Mouse (Mus musculus) kidney, embryonic 14.5 days (tissue): ENCODE data around the gene Tas1r3. TPM values are rescaled to one million over a fixed set of nuclear protein-coding genes. Genes with fewer than 3 reads are reported as not detected.

Experiments used
- ATAC-seq: fragments of 200-750 bp; cut with Nextera tagmentation; 2 replicates; pipeline ENCODE4 v1.8.0; 2017; ENCODE audit warnings: moderate number of reproducible peaks, mild to moderate bottlenecking, moderate TSS enrichment, moderate library complexity; ENCODE audit not compliant: low FRiP score, low TSS enrichment
- H3K27ac ChIP-seq: fragments of 300-500 bp; sonication (generic); 2 replicates; pipeline ENCODE4 v1.5.1; 2014; ENCODE audit warnings: low read depth, mild to moderate bottlenecking, low read length, moderate library complexity, mixed read lengths
- H3K27me3 ChIP-seq: fragments of 300-500 bp; sonication (generic); 2 replicates; pipeline ENCODE4 v1.6.1; 2014; ENCODE audit warnings: mild to moderate bottlenecking, low read length; ENCODE audit not compliant: control insufficient read depth, insufficient read depth
- H3K36me3 ChIP-seq: fragments of 300-500 bp; sonication (generic); 2 replicates; pipeline ENCODE4 v1.6.1; 2014; ENCODE audit warnings: low read length, mixed read lengths; ENCODE audit not compliant: control insufficient read depth, insufficient read depth
- H3K4me1 ChIP-seq: fragments of 300-500 bp; sonication (generic); 2 replicates; pipeline ENCODE4 v1.6.1; 2014; ENCODE audit warnings: low read length, mixed read lengths; ENCODE audit not compliant: control insufficient read depth, insufficient read depth
- H3K4me2 ChIP-seq: fragments of 300-500 bp; sonication (generic); replicated peaks from 2 replicates; pipeline ENCODE4 v1.6.1; 2014; ENCODE audit warnings: low read depth, mild to moderate bottlenecking, low read length
- H3K4me3 ChIP-seq: fragments of 300-500 bp; sonication (generic); 2 replicates; pipeline ENCODE4 v1.5.1; 2014; ENCODE audit warnings: mild to moderate bottlenecking, low read length
- H3K9ac ChIP-seq: fragments of 300-500 bp; sonication (generic); 2 replicates; pipeline ENCODE4 v1.6.1; 2014; ENCODE audit warnings: low read depth, mild to moderate bottlenecking, low read length, moderate library complexity
- H3K9me3 ChIP-seq: fragments of 300-500 bp; sonication (generic); 2 replicates; pipeline ENCODE4 v1.6.1; 2016; ENCODE audit warnings: low read length; ENCODE audit not compliant: control insufficient read depth
- WGBS: fragments of 180-500 bp; shearing (Covaris S2); extraction: QIAGEN DNeasy Blood & Tissue Kit; methylation state at CpG from one replicate; pipeline ENCODE4 v1.1.7; 2014; 5-methylcytosine and 5-hydroxymethylcytosine counted together
- polyA plus RNA-seq: library from polyadenylated mRNA; unstranded; fragments of >200 nt; fragmentation: Nextera tagmentation; extraction: Ambion mirVana; gene quantifications from 2 replicates; pipeline ENCODE4 v1.2.1, GENCODE M21; 2014

The Tas1r3 gene
- polyA plus RNA-seq, 1 experiment from 2014 or later: 0.38 TPM

DNA sequence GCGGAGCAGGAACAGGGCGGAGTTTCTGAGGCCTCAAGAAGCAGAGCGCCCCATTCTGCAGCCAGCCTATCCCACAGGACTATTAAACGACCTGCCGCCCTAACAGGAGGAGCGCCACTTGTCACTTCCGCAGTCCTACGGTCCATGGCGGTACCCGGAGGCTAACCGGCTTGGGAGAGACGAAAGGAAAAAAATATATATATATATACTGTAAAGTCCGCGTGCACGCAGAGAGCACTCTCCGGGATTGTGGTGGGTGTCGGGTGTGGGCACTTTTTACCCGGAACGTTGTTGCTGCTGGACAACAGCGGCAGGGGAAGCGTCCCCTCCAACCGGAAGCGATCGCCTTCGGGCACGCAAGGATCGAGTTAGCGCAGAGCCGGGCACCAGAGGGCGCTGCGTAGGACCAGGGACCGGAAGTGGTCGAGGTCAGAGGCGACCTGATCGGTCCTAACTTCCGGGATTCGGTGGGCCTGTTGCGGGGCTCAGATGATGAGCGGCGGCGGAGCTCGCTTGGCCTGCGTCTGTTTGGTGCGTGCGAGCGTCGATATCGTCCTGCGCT is 31.9 kb downstream of the Tas1r3 start, which contains the start of gene Aurkaip1:
Gene Aurkaip1 (plus strand): TSS at position 68 of the 562 bp plus-strand sequence.
- peaks cover 15% of the 10 kb centered on the region for H3K36me3 ChIP-seq
- WGBS: under 1% methylated on average over 49 of the region's 49 CpGs
- H3K4me1 ChIP-seq: peaks cover 10% of the 10 kb centered on the region
- ATAC-seq: peak; percentile 93
- peak within 1 kb of the TSS; percentile 88 for H3K9ac ChIP-seq
- peak within 1 kb of the TSS; percentile 89 for H3K27ac ChIP-seq
- H3K27me3 ChIP-seq: no peaks in the 10 kb centered on the region
- no peaks in the 10 kb centered on the region for H3K9me3 ChIP-seq
- H3K4me2 ChIP-seq: peak within 1 kb of the TSS; percentile 93
- H3K4me3 ChIP-seq: peak within 1 kb of the TSS; percentile 91

GRCm38 (mm10) chr4:155830596-155830995 is 32.6 kb downstream of the Tas1r3 start:
- Histone ChIP-seq H3K4me2 (peak overlapping the region; percentile 93), H3K4me3 (peak overlapping the region; percentile 91; the same call in 1 of the 2 replicates), H3K9me3 (no peaks in the 10 kb centered on the region), H3K4me1 (peaks cover 10% of the 10 kb centered on the region), H3K36me3 (peaks cover 18% of the 10 kb centered on the region), H3K9ac (no peak overlapping the region), H3K27me3 (no peaks in the 10 kb centered on the region), H3K27ac (no peak overlapping the region)
- ATAC-seq: no peak
- 50% methylated on average over 8 of the region's 8 CpGs for WGBS

- no peaks in the 10 kb centered on the region for H3K9me3 ChIP-seq
- 92% methylated on average over 4 of the region's 4 CpGs for WGBS
- no peak overlapping the region for H3K4me2 ChIP-seq
- H3K4me1 ChIP-seq: peaks cover 10% of the 10 kb centered on the region
- ATAC-seq: no peak
- no peaks in the 10 kb centered on the region for H3K27me3 ChIP-seq
- no peak overlapping the region for H3K27ac ChIP-seq
- peaks cover 25% of the 10 kb centered on the region for H3K36me3 ChIP-seq
- H3K9ac ChIP-seq: no peak overlapping the region
- H3K4me3 ChIP-seq: no peak overlapping the region
Observed at GRCm38 (mm10) chr4:155829866-155830265, 33.3 kb downstream of the Tas1r3 start.

- H3K9me3 ChIP-seq: no peaks in the 10 kb centered on the region
- 97% methylated on average over 16 of the region's 16 CpGs for WGBS
- ATAC-seq: no peak
- H3K9ac ChIP-seq: no peak overlapping the region
- no peak overlapping the region for H3K4me3 ChIP-seq
- peaks cover 84% of the 10 kb centered on the region for H3K36me3 ChIP-seq
- H3K4me1 ChIP-seq: no peaks in the 10 kb centered on the region
- H3K27ac ChIP-seq: no peak overlapping the region
- no peaks in the 10 kb centered on the region for H3K27me3 ChIP-seq
- H3K4me2 ChIP-seq: no peak overlapping the region
Observed at GRCm38 (mm10) chr4:155823443-155823842, 39.7 kb downstream of the Tas1r3 start.

DNA sequence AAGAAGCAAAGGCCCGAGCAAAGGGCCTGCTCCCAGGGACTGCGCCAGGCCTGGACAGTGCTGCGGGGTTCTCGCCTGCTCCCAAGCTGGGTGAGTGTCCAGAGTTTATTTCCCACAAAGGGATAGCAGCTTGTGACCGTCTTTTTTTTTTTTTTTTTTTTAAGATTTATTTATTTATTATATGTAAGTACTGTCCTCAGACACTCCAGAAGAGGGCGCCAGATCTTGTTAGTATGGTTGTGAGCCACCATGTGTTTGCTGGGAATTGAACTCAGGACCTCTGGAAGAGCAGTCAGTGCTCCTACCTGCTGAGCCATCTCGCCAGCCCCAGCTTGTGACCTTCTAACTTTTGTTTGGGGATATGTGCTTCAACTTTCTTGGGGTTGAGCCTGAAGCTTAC is 42.1 kb downstream of the Tas1r3 start:
- H3K27ac ChIP-seq: no peak overlapping the region
- no peaks in the 10 kb centered on the region for H3K4me1 ChIP-seq
- H3K9ac ChIP-seq: no peak overlapping the region
- H3K9me3 ChIP-seq: no peaks in the 10 kb centered on the region
- no peak for ATAC-seq
- H3K4me3 ChIP-seq: no peak overlapping the region
- H3K36me3 ChIP-seq: peaks cover 96% of the 10 kb centered on the region
- no peak overlapping the region for H3K4me2 ChIP-seq
- no peaks in the 10 kb centered on the region for H3K27me3 ChIP-seq
- 79% methylated on average over 7 of the region's 7 CpGs for WGBS

- 91% methylated on average over 4 of the region's 4 CpGs for WGBS
- peaks cover 10% of the 10 kb centered on the region for H3K4me1 ChIP-seq
Observed at GRCm38 (mm10) chr4:155817533-155817932, 45.6 kb downstream of the Tas1r3 start.

GRCm38 (mm10) chr4:155812665-155813181 is 50.4 kb downstream of the Tas1r3 start:
- WGBS: under 1% methylated on average over 44 of the region's 49 CpGs
- H3K27me3 ChIP-seq: no peaks in the 10 kb centered on the region
- H3K9me3 ChIP-seq: no peaks in the 10 kb centered on the region
- peak overlapping the region; percentile 91 for H3K27ac ChIP-seq
- H3K9ac ChIP-seq: peak overlapping the region; percentile 100
- H3K36me3 ChIP-seq: peaks cover 73% of the 10 kb centered on the region
- peak overlapping the region; percentile 92 for H3K4me2 ChIP-seq
- peaks cover 10% of the 10 kb centered on the region for H3K4me1 ChIP-seq
- H3K4me3 ChIP-seq: peak overlapping the region; percentile 100
- peak; percentile 38 for ATAC-seq

More at GRCm38 (mm10) chr4:155817533-155817932, 45.6 kb downstream of the Tas1r3 start:
- no peak overlapping the region for H3K9ac ChIP-seq
- no peak overlapping the region for H3K4me3 ChIP-seq
- H3K27ac ChIP-seq: no peak overlapping the region
- H3K4me2 ChIP-seq: no peak overlapping the region
- no peaks in the 10 kb centered on the region for H3K9me3 ChIP-seq
- peaks cover 89% of the 10 kb centered on the region for H3K36me3 ChIP-seq
- H3K27me3 ChIP-seq: no peaks in the 10 kb centered on the region
- no peak for ATAC-seq

DNA sequence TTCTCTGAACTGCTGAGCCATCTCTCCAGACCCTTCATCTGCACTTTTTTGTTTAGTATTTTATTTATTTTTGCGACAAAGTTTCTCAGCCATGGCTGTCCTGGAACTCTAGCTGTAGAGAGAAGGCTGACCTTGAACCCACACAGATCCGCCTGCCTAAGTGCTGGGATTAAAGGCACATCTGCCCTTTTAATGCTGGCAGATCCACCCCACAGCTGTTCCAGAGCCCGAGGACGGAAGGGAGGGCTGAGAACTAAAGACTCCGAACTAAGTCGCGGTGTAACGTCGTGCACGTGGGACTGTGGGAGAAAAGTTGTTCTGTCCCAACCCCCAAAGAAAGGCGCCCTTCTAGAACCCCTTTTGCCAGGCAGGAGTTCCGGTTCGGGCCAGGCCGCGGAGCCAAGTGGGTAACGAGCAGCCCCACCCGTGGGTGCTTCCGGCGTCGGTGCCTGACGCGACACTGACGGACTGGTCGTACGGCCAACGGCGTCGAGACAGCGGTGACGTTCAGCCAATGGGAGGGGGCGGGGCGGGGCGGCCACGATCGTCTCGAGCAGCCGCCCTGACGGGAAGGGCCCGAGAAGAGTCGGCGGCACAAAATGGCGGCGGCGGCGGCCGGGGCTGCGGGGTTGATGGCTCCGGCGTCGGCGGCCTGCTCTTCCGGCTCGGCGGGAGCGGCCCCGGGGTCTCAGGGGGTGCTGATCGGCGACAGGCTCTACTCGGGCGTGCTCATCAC is 51.1 kb downstream of the Tas1r3 start, which contains the start of gene Ccnl2:
Gene Ccnl2 (plus strand): TSS at position 561 of the 736 bp plus-strand sequence.
- Histone ChIP-seq H3K4me1 (peaks cover 10% of the 10 kb centered on the region), H3K9ac (peak within 1 kb of the TSS; percentile 100), H3K36me3 (peaks cover 71% of the 10 kb centered on the region), H3K4me3 (peak within 1 kb of the TSS; percentile 100), H3K4me2 (peak within 1 kb of the TSS; percentile 92), H3K27ac (peak within 1 kb of the TSS; percentile 91), H3K9me3 (no peaks in the 10 kb centered on the region), H3K27me3 (no peaks in the 10 kb centered on the region)
- under 1% methylated on average over 59 of the region's 60 CpGs for WGBS
- ATAC-seq: peak; percentile 99
